Mouse (Mus musculus): ENCODE data around the gene Spock1.

DNA sequence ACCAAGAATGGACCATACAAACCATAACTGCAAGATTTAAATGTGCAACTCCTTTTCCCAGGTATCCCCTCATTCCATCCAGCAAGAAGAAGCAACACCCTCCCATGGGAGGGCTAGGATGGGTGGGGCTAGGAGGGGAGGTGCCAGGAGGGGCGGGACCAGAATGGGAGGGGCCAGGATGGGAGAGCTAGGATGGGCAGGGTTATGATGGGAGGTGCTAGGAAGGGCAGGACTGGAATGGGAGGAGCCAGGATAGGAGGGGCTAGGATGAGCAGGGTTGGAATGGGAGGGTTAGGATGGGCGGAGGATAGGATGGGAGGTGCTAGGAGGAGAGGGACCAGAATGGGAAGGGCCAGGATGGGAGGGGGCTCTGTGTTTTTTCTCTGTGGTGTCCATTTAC, 175.9 kb downstream of the Spock1 start:
- TF ChIP-seq CTCF (conservative IDR thresholded peaks at IDR 0.05; ENCODE audit: low read length) (no peak), NANOG (IDR thresholded peaks at IDR 0.05; ENCODE audit: borderline replicate concordance, low read length) (no peak), POU5F1 (IDR thresholded peaks at IDR 0.05; ENCODE audit: borderline replicate concordance, low read length) (no peak)
